Mouse (Mus musculus): Measurements from ENCODE around the gene Plk2. TPM values are rescaled to one million over a fixed set of nuclear protein-coding genes. Genes with fewer than 3 reads are reported as not detected.
"Not testable (repeated sequence)": the region's sequence is repeated elsewhere in the genome, so short reads cannot be mapped to it uniquely, and the experiment has no call there.

Gene Plk2
- total RNA-seq, 1 experiment from 2014 or later: 68.9 TPM

DNA sequence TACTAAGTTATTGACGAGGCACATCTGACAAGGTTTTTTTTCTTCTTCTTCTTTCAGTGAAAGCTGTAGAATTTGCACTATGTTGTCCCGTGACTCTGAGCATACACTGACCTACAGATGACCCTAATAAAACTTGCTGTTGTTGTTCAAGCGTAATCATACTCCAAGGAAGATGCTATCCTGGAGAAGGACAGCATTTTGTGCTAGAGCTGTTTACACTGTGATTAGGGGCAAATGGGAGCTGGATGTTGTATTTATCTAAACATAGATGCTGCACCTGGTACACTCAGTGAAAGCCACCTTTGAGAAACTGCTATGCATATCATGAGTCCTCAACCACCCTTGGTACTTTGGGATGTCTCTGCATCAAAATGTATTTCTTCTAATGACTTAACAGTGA is 6.6 kb downstream of the Plk2 start:
- ATAC-seq (replicated peaks in 1 of 2; ENCODE audit: insufficient read depth in 1 of 2, low FRiP score in 2 of 2, low TSS enrichment in 1 of 2, low read depth in 1 of 2, poor library complexity in 2 of 2, severe bottlenecking in 2 of 2): no peak

- ATAC-seq (replicated peaks in 1 of 2; ENCODE audit: insufficient read depth in 1 of 2, low FRiP score in 2 of 2, low TSS enrichment in 1 of 2, low read depth in 1 of 2, poor library complexity in 2 of 2, severe bottlenecking in 2 of 2): no peak
These were observed 7.0 kb downstream of the Plk2 start for GRCm38 (mm10) chr13:110401877-110402276.

DNA sequence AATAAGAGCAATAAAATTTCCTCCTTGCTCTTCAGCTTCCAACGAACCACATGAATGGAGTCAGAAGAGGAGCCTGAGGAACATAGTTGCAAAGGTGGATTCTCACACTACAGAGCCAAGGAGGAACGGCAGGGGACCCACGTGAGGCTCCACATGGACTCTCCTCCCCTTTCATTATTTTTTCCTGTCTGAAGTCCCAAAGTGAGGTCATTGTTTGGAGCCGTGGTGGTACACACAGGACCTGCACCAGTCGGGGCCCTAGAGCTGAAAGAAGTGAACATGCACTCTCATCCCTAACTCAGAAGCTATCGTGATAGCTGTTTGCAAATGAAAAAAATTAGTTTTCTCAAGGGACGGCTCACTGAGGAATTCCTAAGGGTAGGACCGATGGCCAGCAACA is 9.2 kb downstream of the Plk2 start:
- ATAC-seq (replicated peaks in 1 of 2; ENCODE audit: insufficient read depth in 1 of 2, low FRiP score in 2 of 2, low TSS enrichment in 1 of 2, low read depth in 1 of 2, poor library complexity in 2 of 2, severe bottlenecking in 2 of 2): no peak

DNA sequence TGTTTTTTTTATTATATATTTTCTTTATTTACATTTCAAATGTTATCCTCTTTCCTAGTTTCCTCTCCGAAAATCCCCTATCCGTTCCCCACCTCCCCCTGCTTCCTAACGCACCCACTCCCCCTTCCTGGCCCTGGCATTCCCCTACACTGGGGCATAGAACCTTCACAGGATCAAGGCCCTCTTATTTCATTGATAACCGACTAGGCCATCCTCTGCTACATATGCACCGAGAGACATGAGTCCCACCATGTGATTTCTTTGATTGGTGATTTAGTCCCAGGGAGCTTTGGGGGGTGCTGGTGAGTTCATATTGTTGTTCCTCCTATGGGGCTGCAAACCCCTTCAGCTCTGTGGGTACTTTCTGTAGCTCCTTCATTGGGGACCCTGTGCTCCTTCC is 9.8 kb downstream of the Plk2 start:
- not testable (repeated sequence) for ATAC-seq (replicated peaks in 1 of 2; ENCODE audit: insufficient read depth in 1 of 2, low FRiP score in 2 of 2, low TSS enrichment in 1 of 2, low read depth in 1 of 2, poor library complexity in 2 of 2, severe bottlenecking in 2 of 2)

GRCm38 (mm10) chr13:110406152-110406551 is 11.3 kb downstream of the Plk2 start:
- ATAC-seq (replicated peaks in 1 of 2; ENCODE audit: insufficient read depth in 1 of 2, low FRiP score in 2 of 2, low TSS enrichment in 1 of 2, low read depth in 1 of 2, poor library complexity in 2 of 2, severe bottlenecking in 2 of 2): no peak

DNA sequence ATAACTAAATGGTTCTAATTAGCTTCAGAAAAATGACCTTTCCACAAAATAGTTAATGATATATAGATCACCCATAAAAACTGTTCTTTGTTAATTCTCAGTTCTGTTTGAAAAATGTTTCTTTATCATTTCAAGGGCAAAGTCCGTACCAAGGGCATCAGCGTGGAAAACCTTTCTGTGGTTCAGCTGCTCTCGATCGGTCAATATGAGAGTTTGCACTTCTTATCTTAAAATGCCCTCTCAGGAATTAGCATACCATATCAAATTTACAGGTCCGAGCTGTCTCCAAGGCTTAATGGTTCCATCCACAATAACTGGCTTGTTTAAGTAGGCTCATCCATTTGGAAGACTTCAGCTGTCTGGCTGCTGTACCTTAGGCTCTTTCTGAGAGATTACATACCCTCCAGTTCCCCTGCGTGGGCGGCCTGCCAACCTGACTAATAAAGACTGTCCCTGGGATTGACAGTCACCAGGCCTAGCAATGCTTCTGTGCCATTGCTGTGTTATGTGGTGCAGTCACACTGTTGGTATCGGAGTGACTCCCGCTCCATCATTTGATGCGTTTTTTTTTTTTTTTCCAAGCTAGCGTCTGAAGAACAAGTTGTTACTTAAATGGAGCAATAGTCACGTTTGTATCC is 17.8 kb downstream of the Plk2 start:
- no peak for ATAC-seq (replicated peaks in 1 of 2; ENCODE audit: insufficient read depth in 1 of 2, low FRiP score in 2 of 2, low TSS enrichment in 1 of 2, low read depth in 1 of 2, poor library complexity in 2 of 2, severe bottlenecking in 2 of 2)

- no peak for ATAC-seq (replicated peaks in 1 of 2; ENCODE audit: insufficient read depth in 1 of 2, low FRiP score in 2 of 2, low TSS enrichment in 1 of 2, low read depth in 1 of 2, poor library complexity in 2 of 2, severe bottlenecking in 2 of 2)
These were observed 23.8 kb downstream of the Plk2 start for GRCm38 (mm10) chr13:110418656-110419055.

DNA sequence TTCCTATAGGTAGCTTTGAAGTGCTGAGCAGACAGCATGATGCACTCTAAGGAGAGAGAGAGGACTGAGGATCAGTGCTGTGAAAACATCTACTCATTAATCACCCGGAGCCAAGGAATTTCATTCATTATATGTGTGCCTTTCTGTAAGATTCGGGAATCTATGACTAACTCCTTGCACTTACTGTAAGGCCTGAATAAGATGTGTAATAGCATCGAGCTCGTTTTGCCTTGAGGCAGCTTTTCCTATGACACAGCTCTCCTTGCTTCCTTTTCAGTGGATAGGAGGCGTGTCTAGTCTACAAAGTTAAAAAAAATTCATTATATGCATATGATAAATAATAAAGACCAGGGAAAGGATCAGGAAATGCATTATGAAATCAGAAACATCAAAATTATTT is 24.8 kb downstream of the Plk2 start:
- no peak for ATAC-seq (replicated peaks in 1 of 2; ENCODE audit: insufficient read depth in 1 of 2, low FRiP score in 2 of 2, low TSS enrichment in 1 of 2, low read depth in 1 of 2, poor library complexity in 2 of 2, severe bottlenecking in 2 of 2)

DNA sequence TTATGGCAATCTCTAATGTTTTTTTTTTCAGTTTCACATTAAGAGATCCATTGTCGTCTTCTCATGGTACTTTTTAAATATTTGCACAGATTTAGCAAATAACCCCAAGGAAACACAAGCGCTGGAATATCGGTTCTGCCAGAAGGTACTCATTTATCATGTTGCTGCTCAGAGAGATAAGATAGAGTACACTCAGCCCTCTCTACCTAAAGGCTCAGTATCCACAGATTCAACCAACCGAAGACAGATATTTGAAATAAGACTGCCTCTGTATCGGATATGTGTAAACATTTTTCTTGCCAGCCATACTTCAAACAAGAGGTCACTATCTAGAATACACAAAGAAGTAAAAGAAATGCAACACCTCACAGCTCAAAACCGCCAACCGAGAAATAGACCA is 27.6 kb downstream of the Plk2 start:
- no peak for ATAC-seq (replicated peaks in 1 of 2; ENCODE audit: insufficient read depth in 1 of 2, low FRiP score in 2 of 2, low TSS enrichment in 1 of 2, low read depth in 1 of 2, poor library complexity in 2 of 2, severe bottlenecking in 2 of 2)

DNA sequence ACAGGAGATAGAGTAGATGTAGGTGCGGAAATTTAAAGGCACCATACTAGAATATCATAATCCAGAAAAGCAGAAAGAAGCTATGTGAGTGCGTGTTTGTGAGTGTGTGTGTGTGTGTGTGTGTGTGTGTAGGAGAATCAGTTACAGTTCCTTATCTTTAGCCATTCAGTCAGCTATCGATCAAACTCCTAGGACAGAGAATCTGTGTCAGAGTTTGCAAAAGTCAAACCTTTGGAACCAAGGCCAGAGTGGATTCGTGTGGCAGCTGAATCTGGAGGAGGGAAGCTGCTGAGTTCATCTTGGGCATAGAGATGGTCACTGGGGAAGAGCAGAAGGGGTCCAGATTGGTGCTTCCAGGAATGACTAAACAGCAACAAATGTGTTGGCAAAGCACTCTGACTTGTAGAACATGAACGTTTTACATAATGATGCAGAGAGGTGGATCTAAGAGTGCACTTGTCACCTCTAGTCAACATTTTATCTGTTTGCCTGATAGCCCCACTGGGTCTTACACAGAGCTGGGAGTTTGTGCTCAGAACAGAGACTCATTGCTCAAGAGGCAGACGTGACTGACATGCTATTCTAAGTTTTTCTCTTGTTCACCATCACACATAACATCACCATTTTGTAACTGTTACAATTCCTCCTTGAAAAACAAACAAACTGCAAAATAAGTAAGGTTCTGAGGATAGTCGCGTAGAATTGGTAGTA is 30.8 kb downstream of the Plk2 start:
- no peak for ATAC-seq (replicated peaks in 1 of 2; ENCODE audit: insufficient read depth in 1 of 2, low FRiP score in 2 of 2, low TSS enrichment in 1 of 2, low read depth in 1 of 2, poor library complexity in 2 of 2, severe bottlenecking in 2 of 2)

DNA sequence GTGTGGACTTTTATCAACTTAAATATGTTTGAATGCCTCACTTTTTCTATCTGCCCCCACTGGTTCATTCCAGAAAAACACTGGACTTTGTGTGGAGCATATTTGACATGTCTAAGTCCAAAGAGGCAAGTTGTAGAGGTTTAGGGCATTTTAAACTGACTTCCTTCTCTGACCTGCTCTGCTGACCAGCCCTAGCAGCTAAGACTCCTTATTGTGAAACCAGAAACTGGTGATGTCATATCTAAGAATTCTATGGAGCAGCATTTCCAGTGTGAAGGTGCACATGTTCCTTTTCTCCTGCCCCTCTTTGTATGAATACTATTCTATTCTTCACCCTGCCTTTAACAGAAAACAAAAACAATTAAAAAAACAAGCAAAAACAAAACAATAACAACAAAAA is 36.5 kb downstream of the Plk2 start:
- ATAC-seq (replicated peaks in 1 of 2; ENCODE audit: insufficient read depth in 1 of 2, low FRiP score in 2 of 2, low TSS enrichment in 1 of 2, low read depth in 1 of 2, poor library complexity in 2 of 2, severe bottlenecking in 2 of 2): no peak

DNA sequence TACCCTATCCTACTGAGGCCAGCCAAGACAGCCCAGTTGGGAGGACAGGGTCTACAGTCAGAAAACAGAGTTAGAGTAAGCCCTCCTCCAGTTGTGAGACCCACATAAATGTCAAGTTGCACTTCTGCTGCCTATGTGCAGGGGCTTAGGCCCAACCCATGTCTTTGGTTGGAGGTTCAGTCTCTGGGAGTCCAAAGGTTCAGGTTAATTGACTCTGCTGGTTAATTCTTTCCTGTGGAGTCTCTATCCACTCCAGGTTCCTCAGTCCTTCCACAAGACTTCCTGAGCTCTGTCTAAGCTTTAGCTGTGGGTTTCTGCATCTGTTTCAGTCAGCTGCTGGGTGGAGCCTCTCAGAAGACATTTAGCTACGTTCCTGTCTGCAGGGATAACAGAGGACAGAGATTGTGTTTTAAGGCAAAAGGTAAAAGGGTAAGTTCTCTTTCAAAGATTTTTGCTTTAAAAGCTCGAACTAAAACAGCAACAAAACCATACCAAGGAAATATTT is 37.3 kb downstream of the Plk2 start:
- no peak for ATAC-seq (replicated peaks in 1 of 2; ENCODE audit: insufficient read depth in 1 of 2, low FRiP score in 2 of 2, low TSS enrichment in 1 of 2, low read depth in 1 of 2, poor library complexity in 2 of 2, severe bottlenecking in 2 of 2)

- no peak for ATAC-seq (replicated peaks in 1 of 2; ENCODE audit: insufficient read depth in 1 of 2, low FRiP score in 2 of 2, low TSS enrichment in 1 of 2, low read depth in 1 of 2, poor library complexity in 2 of 2, severe bottlenecking in 2 of 2)
These were observed 37.8 kb downstream of the Plk2 start for GRCm38 (mm10) chr13:110432613-110433012.

GRCm38 (mm10) chr13:110436692-110437091 is 41.8 kb downstream of the Plk2 start:
- ATAC-seq (replicated peaks in 1 of 2; ENCODE audit: insufficient read depth in 1 of 2, low FRiP score in 2 of 2, low TSS enrichment in 1 of 2, low read depth in 1 of 2, poor library complexity in 2 of 2, severe bottlenecking in 2 of 2): no peak

- ATAC-seq (replicated peaks in 1 of 2; ENCODE audit: insufficient read depth in 1 of 2, low FRiP score in 2 of 2, low TSS enrichment in 1 of 2, low read depth in 1 of 2, poor library complexity in 2 of 2, severe bottlenecking in 2 of 2): no peak
These were observed 43.8 kb downstream of the Plk2 start for GRCm38 (mm10) chr13:110438624-110439023.

DNA sequence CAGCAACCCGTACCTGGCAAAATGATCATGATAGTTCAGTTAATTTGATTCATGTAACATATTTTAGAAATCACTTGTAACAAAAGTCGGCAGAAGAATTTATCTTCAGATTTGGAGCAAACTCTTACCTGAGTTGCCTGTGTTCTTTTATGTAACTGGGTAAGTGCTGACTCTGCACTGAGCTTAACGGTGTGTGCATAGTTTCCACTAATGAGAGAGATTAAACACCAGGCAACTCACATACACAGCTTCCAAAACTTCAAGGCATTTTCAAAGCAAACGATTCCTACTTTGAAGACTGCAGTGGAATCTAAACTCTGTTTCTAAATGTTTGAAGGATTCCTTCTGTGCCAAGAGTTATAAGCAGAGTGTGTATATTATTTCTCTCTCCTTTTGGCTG is 49.5 kb downstream of the Plk2 start:
- ATAC-seq (replicated peaks in 1 of 2; ENCODE audit: insufficient read depth in 1 of 2, low FRiP score in 2 of 2, low TSS enrichment in 1 of 2, low read depth in 1 of 2, poor library complexity in 2 of 2, severe bottlenecking in 2 of 2): no peak

GRCm38 (mm10) chr13:110444894-110445293 is 50.0 kb downstream of the Plk2 start:
- ATAC-seq (replicated peaks in 1 of 2; ENCODE audit: insufficient read depth in 1 of 2, low FRiP score in 2 of 2, low TSS enrichment in 1 of 2, low read depth in 1 of 2, poor library complexity in 2 of 2, severe bottlenecking in 2 of 2): no peak

- ATAC-seq (replicated peaks in 1 of 2; ENCODE audit: insufficient read depth in 1 of 2, low FRiP score in 2 of 2, low TSS enrichment in 1 of 2, low read depth in 1 of 2, poor library complexity in 2 of 2, severe bottlenecking in 2 of 2): no peak
These were observed 51.6 kb downstream of the Plk2 start for GRCm38 (mm10) chr13:110446434-110446833.

DNA sequence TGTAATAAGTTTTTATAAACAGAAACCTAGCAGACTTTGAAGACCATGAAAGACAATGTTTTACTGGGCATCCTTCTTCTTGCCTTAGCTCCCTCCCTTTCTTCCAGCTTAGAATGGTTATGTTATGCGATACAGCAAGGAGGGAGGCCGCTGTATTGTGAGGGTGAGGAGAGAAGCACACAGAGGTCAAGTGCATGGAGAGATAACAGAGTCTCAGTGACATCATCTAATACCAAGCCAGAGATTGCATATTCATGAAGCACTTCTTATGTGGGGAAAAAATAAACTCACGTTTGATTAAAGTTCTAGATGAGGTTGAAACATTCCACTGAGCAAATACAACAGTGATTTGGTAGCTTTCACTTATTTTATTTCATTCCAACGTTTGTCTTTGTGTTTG is 55.2 kb downstream of the Plk2 start:
- ATAC-seq (replicated peaks in 1 of 2; ENCODE audit: insufficient read depth in 1 of 2, low FRiP score in 2 of 2, low TSS enrichment in 1 of 2, low read depth in 1 of 2, poor library complexity in 2 of 2, severe bottlenecking in 2 of 2): no peak

Data from hematopoietic stem cell, adult 5-6 weeks (primary cell).